Mouse (Mus musculus) spleen, adult 10 weeks (tissue): Measurements from ENCODE around the gene Apopt1. TPM values are rescaled to one million over a fixed set of nuclear protein-coding genes. Genes with fewer than 3 reads are reported as not detected.

ENCODE experiments used
- polyA plus RNA-seq: library from polyadenylated mRNA; stranded (reverse); fragments of 350-450 nt; fragmentation: Illumina TruSeq; extraction: RNeasy Lipid Tissue Mini Kit (QIAGEN cat#74804); gene quantifications from one replicate; pipeline ENCODE4 v1.2.3, GENCODE M21; 2015; ENCODE audit warnings: low replicate concordance; ENCODE audit not compliant: insufficient read depth

Apopt1 gene
- polyA plus RNA-seq = 33.6 TPM

GRCm38 (mm10) chr12:111713004-111713651, at the start of gene Apopt1, which contains the start of gene Bag5:
Gene Apopt1 (plus strand): TSS chr12:111713261.
Gene Bag5 (minus strand): TSS chr12:111713257.

GRCm38 (mm10) chr12:111672176-111672575, 40.9 kb upstream of the Apopt1 start, which contains the start of gene Ckb:
Gene Ckb (minus strand): TSS chr12:111672338.

GRCm38 (mm10) chr12:111677882-111678669, 35.0 kb upstream of the Apopt1 start, which contains the start of gene Trmt61a:
Gene Trmt61a (plus strand): TSS chr12:111678105.

GRCm38 (mm10) chr12:111758381-111759175, 45.5 kb downstream of the Apopt1 start, which contains the start of gene Klc1:
Gene Klc1 (plus strand): TSS chr12:111758849.

Other genes with a start within 250 kb of the Apopt1 start
- gene Gm266, start 227.4 kb upstream of the Apopt1 start, polyA plus RNA-seq = 0.59 TPM
- 461 TPM for gene Eif5, start 175.2 kb upstream of the Apopt1 start, polyA plus RNA-seq
- 67.2 TPM for gene Mark3, start 138.7 kb upstream of the Apopt1 start, polyA plus RNA-seq
- 11.0 TPM for gene Ckb, start 40.9 kb upstream of the Apopt1 start, polyA plus RNA-seq
- gene Trmt61a, start 35.2 kb upstream of the Apopt1 start, polyA plus RNA-seq = 4.2 TPM
- gene Bag5, start within 50 bp of the Apopt1 start, polyA plus RNA-seq = 18.8 TPM
- 55.0 TPM for gene Klc1, start 45.6 kb downstream of the Apopt1 start, polyA plus RNA-seq
- gene Xrcc3, start 100.6 kb downstream of the Apopt1 start, polyA plus RNA-seq = 1.9 TPM
- gene Zfyve21, start 100.9 kb downstream of the Apopt1 start, polyA plus RNA-seq = 10.6 TPM
- 21.9 TPM for gene Ppp1r13b, start 194.8 kb downstream of the Apopt1 start, polyA plus RNA-seq